ENCODE assay signal across 8 mouse cellular contexts in the genomic region with DNA sequence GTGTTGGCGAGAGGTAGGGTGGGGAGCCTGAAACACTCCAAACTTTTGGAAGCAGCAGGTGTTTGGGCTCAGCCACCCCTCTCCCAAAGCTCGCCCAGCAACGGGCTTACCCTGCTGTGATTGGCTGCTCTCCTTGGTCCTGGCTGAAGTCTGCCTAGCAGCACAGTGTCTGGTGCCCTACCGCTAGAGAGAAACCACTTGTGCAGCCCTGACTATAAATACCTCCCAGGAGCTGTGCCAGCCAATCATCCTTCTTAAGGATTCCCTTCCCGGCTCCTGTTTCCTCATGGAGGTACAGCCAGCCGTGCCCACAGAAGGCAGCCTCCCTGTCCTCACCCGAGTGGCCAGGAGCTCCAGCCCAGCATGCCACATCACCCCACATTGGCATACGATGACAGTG. TPM values are rescaled to one million over a fixed set of nuclear protein-coding genes. Genes with fewer than 3 reads are reported as not detected.
A peak's percentile ranks its signal among the peaks of the same experiment; 100 is the strongest.
DNase-seq lines count a peak whose midpoint lies in the region; ATAC-seq lines count a peak whose summit lies in the region.

No protein-coding gene starts in this region.

- peak; percentile 37 to 43 for DNase-seq in cerebellum, adult 18-20 months
- no peak for DNase-seq in cerebellum, adult 8-10 months
- DNase-seq in midbrain, embryonic 11.5 days (ENCODE audit: low spot score, missing footprints), result peak; percentile 67
- peak; percentile 87 for DNase-seq in heart, embryonic 10.5 days (ENCODE audit: low spot score)
- DNase-seq in thymus, postnatal 25 days, result no peak

- no peak for ATAC-seq in midbrain, embryonic 11.5 days (ENCODE audit: low FRiP score)
- no peak for ATAC-seq in midbrain, embryonic 16.5 days
- peak; percentile 47; the same call in 1 of the 2 replicates for ATAC-seq in stomach, embryonic 15.5 days (ENCODE audit: insufficient read depth, low FRiP score, low read depth)
- no peak for ATAC-seq in megakaryocyte progenitor cell, adult 5-6 weeks (replicated peaks; ENCODE audit: poor library complexity)

- no peaks in the 10 kb centered on the region for H3K36me3 ChIP-seq in midbrain, embryonic 11.5 days (ENCODE audit: control insufficient read depth, insufficient read depth, low read length)
- H3K36me3 ChIP-seq in midbrain, embryonic 16.5 days (ENCODE audit: control insufficient read depth, insufficient read depth, low read length), result no peaks in the 10 kb centered on the region
- no peaks in the 10 kb centered on the region for H3K36me3 ChIP-seq in heart, embryonic 10.5 days
- H3K36me3 ChIP-seq in stomach, embryonic 15.5 days, result no peaks in the 10 kb centered on the region

- peaks cover 11% of the 10 kb centered on the region for H3K27me3 ChIP-seq in midbrain, embryonic 11.5 days (ENCODE audit: control insufficient read depth, insufficient read depth, low read length)
- peaks cover 8% of the 10 kb centered on the region for H3K27me3 ChIP-seq in midbrain, embryonic 16.5 days (ENCODE audit: control insufficient read depth, insufficient read depth, low read depth, low read length)
- peaks cover 80% of the 10 kb centered on the region for H3K27me3 ChIP-seq in heart, embryonic 10.5 days (ENCODE audit: insufficient read depth, poor library complexity, severe bottlenecking)
- peaks cover 13% of the 10 kb centered on the region for H3K27me3 ChIP-seq in stomach, embryonic 15.5 days (replicated peaks)

- no peak overlapping the region for H3K4me3 ChIP-seq in midbrain, embryonic 11.5 days (ENCODE audit: low read depth, low read length)
- no peak overlapping the region for H3K4me3 ChIP-seq in midbrain, embryonic 16.5 days (ENCODE audit: low read depth, low read length)
- H3K4me3 ChIP-seq in heart, embryonic 10.5 days, result no peak overlapping the region
- no peak overlapping the region for H3K4me3 ChIP-seq in stomach, embryonic 15.5 days (replicated peaks)

- H3K27ac ChIP-seq in midbrain, embryonic 11.5 days (ENCODE audit: low read depth, low read length), result no peak overlapping the region
- no peak overlapping the region for H3K27ac ChIP-seq in midbrain, embryonic 16.5 days (ENCODE audit: low read length)
- no peak overlapping the region for H3K27ac ChIP-seq in heart, embryonic 10.5 days
- H3K27ac ChIP-seq in stomach, embryonic 15.5 days, result no peak overlapping the region

- H3K4me1 ChIP-seq in midbrain, embryonic 11.5 days (ENCODE audit: control insufficient read depth, insufficient read depth, low read length), result no peaks in the 10 kb centered on the region
- H3K4me1 ChIP-seq in midbrain, embryonic 16.5 days (ENCODE audit: control insufficient read depth, insufficient read depth, low read length), result peaks cover 2% of the 10 kb centered on the region; the same call in 1 of the 2 replicates
- peaks cover 4% of the 10 kb centered on the region for H3K4me1 ChIP-seq in heart, embryonic 10.5 days
- no peaks in the 10 kb centered on the region for H3K4me1 ChIP-seq in stomach, embryonic 15.5 days

- no peaks in the 10 kb centered on the region for H3K9me3 ChIP-seq in midbrain, embryonic 11.5 days (ENCODE audit: control insufficient read depth, low read length)
- no peaks in the 10 kb centered on the region for H3K9me3 ChIP-seq in midbrain, embryonic 16.5 days (replicated peaks; ENCODE audit: control insufficient read depth, low read length, poor library complexity, severe bottlenecking)
- no peaks in the 10 kb centered on the region for H3K9me3 ChIP-seq in heart, embryonic 10.5 days
- no peaks in the 10 kb centered on the region for H3K9me3 ChIP-seq in stomach, embryonic 15.5 days

- no peak overlapping the region for H3K9ac ChIP-seq in midbrain, embryonic 11.5 days (ENCODE audit: low read length)
- no peak overlapping the region for H3K9ac ChIP-seq in midbrain, embryonic 16.5 days (ENCODE audit: low read depth, low read length)
- no peak overlapping the region for H3K9ac ChIP-seq in stomach, embryonic 15.5 days

- no peak overlapping the region for H3K4me2 ChIP-seq in midbrain, embryonic 11.5 days
- no peak overlapping the region for H3K4me2 ChIP-seq in midbrain, embryonic 16.5 days (ENCODE audit: low read length)
- H3K4me2 ChIP-seq in stomach, embryonic 15.5 days, result no peak overlapping the region

- WGBS in midbrain, embryonic 11.5 days, result 51% methylated on average over 8 of the region's 8 CpGs
- 42% methylated on average over 8 of the region's 8 CpGs for WGBS in midbrain, embryonic 16.5 days
- 29% methylated on average over 8 of the region's 8 CpGs for WGBS in heart, embryonic 10.5 days
- 34% methylated on average over 8 of the region's 8 CpGs for WGBS in stomach, embryonic 15.5 days

RNA-seq across cellular contexts. Expression of a gene that starts 5.9 kb away (rescaled TPM):
- polyA plus RNA-seq in midbrain, embryonic 11.5 days (2014; fragmentation: Nextera tagmentation; extraction: Ambion mirVana), result 0.18 and 0.44 TPM in 2 replicates
- 0.51 and 0.90 TPM in 2 replicates for polyA plus RNA-seq in midbrain, embryonic 16.5 days (2015; fragmentation: Nextera tagmentation; extraction: Ambion mirVana)
- 0.21 and 1.1 TPM in 2 replicates for polyA plus RNA-seq in heart, embryonic 10.5 days (2016; fragmentation: Nextera tagmentation; extraction: Ambion mirVana)
- polyA plus RNA-seq in stomach, embryonic 15.5 days (2015; fragmentation: Nextera tagmentation; extraction: Ambion mirVana), result 0.05 and 0.10 TPM in 2 replicates
- 0.02 TPM in 1 of 2 replicates, not detected in the other for total RNA-seq in megakaryocyte progenitor cell, adult 5-6 weeks (2015)
- total RNA-seq in megakaryocyte progenitor cell, adult 5-6 weeks (2017), result not detected in 2 replicates

Comparison
In these comparisons a context has a peak if more than half of its experiments do, and no peak if none do; other contexts are left out.
1. DNase-seq: peak in cerebellum, adult 18-20 months (2 of 2), midbrain, embryonic 11.5 days (single experiment) and heart, embryonic 10.5 days (single experiment); none in cerebellum, adult 8-10 months (single experiment) and thymus, postnatal 25 days (single experiment).